Mouse (Mus musculus) neural tube, embryonic 12.5 days (tissue): ENCODE results near the gene Phf2. TPM values are rescaled to one million over a fixed set of nuclear protein-coding genes. Genes with fewer than 3 reads are reported as not detected.

Experiments
- ATAC-seq: fragments of 200-750 bp; cut with Nextera tagmentation; 2 replicates; pipeline ENCODE4 v1.8.0; 2017; ENCODE audit warnings: low read depth, mild to moderate bottlenecking, moderate TSS enrichment, moderate library complexity; ENCODE audit not compliant: low FRiP score
- H3K27ac ChIP-seq: fragments of 300-500 bp; sonication (generic); 2 replicates; pipeline ENCODE4 v1.5.1; 2016
- H3K27me3 ChIP-seq: fragments of 300-500 bp; sonication (generic); replicated peaks from 2 replicates; pipeline ENCODE4 v1.6.1; 2016; ENCODE audit warnings: mild to moderate bottlenecking
- H3K36me3 ChIP-seq: fragments of 300-500 bp; sonication (generic); 2 replicates; pipeline ENCODE4 v1.6.1; 2016; ENCODE audit warnings: mild to moderate bottlenecking
- H3K4me1 ChIP-seq: fragments of 300-500 bp; sonication (generic); 2 replicates; pipeline ENCODE4 v1.6.1; 2016
- H3K4me2 ChIP-seq: fragments of 300-500 bp; sonication (generic); replicated peaks from 2 replicates; pipeline ENCODE4 v1.6.1; 2016; ENCODE audit warnings: mild to moderate bottlenecking
- H3K4me3 ChIP-seq: fragments of 300-500 bp; sonication (generic); 2 replicates; pipeline ENCODE4 v1.5.1; 2016
- H3K9ac ChIP-seq: fragments of 300-500 bp; sonication (generic); 2 replicates; pipeline ENCODE4 v1.6.1; 2016; ENCODE audit warnings: mild to moderate bottlenecking
- H3K9me3 ChIP-seq: fragments of 300-500 bp; sonication (generic); 2 replicates; pipeline ENCODE4 v1.6.1; 2016; ENCODE audit warnings: mild to moderate bottlenecking
- WGBS: fragments of 180-500 bp; shearing (Covaris S2); methylation state at CpG from one replicate; pipeline ENCODE4 v1.1.7; 2016; 5-methylcytosine and 5-hydroxymethylcytosine counted together
- polyA plus RNA-seq: library from polyadenylated mRNA; unstranded; fragments of >200 nt; fragmentation: Nextera tagmentation; extraction: Ambion mirVana; gene quantifications from 2 replicates; pipeline ENCODE4 v1.2.1, GENCODE M21; 2016

The Phf2 gene
- polyA plus RNA-seq, 1 experiment from 2014 or later = 9.6 TPM

- Histone ChIP-seq H3K27ac (no peak overlapping the region), H3K4me2 (no peak overlapping the region), H3K4me1 (peaks cover 9% of the 10 kb centered on the region; the same call in 1 of the 2 replicates), H3K36me3 (peaks cover 18% of the 10 kb centered on the region), H3K9ac (no peak overlapping the region), H3K4me3 (no peak overlapping the region), H3K9me3 (no peaks in the 10 kb centered on the region), H3K27me3 (no peaks in the 10 kb centered on the region)
- ATAC-seq = no peak
- 46% methylated on average over 14 of the region's 14 CpGs for WGBS
Measured at GRCm38 (mm10) chr13:48798256-48798771, 72.6 kb downstream of the Phf2 start.

GRCm38 (mm10) chr13:48796906-48797305, 74.0 kb downstream of the Phf2 start:
- Histone ChIP-seq H3K36me3 (peaks cover 6% of the 10 kb centered on the region), H3K27ac (no peak overlapping the region), H3K4me1 (peaks cover 9% of the 10 kb centered on the region; the same call in 1 of the 2 replicates), H3K9me3 (no peaks in the 10 kb centered on the region), H3K9ac (no peak overlapping the region), H3K4me3 (no peak overlapping the region), H3K4me2 (no peak overlapping the region), H3K27me3 (no peaks in the 10 kb centered on the region)
- no peak for ATAC-seq
- WGBS = 79% methylated on average over 11 of the region's 11 CpGs

GRCm38 (mm10) chr13:48795711-48796110, 75.2 kb downstream of the Phf2 start:
- no peak overlapping the region for H3K9ac ChIP-seq
- H3K4me1 ChIP-seq = peaks cover 9% of the 10 kb centered on the region; the same call in 1 of the 2 replicates
- H3K36me3 ChIP-seq = no peaks in the 10 kb centered on the region
- H3K9me3 ChIP-seq = no peaks in the 10 kb centered on the region
- H3K27ac ChIP-seq = no peak overlapping the region
- ATAC-seq = no peak
- WGBS = 87% methylated on average over 6 of the region's 6 CpGs
- H3K4me2 ChIP-seq = no peak overlapping the region
- no peaks in the 10 kb centered on the region for H3K27me3 ChIP-seq
- no peak overlapping the region for H3K4me3 ChIP-seq

- 0 out of 2 replicates have a peak, but pooled peaks have one; percentile 29 for ATAC-seq
- Histone ChIP-seq H3K27me3 (peaks cover 4% of the 10 kb centered on the region; the same call in 1 of the 2 replicates), H3K9ac (no peak overlapping the region), H3K4me1 (peaks cover 21% of the 10 kb centered on the region; the same call in 1 of the 2 replicates), H3K9me3 (no peaks in the 10 kb centered on the region), H3K27ac (no peak overlapping the region), H3K4me2 (no peak overlapping the region), H3K36me3 (no peaks in the 10 kb centered on the region), H3K4me3 (no peak overlapping the region)
- WGBS = 78% methylated on average over 8 of the region's 8 CpGs
Measured at GRCm38 (mm10) chr13:48784594-48785298, 86.2 kb downstream of the Phf2 start.

- H3K36me3 ChIP-seq = no peaks in the 10 kb centered on the region
- no peak overlapping the region for H3K4me3 ChIP-seq
- H3K27me3 ChIP-seq = peaks cover 4% of the 10 kb centered on the region; the same call in 1 of the 2 replicates
- peaks cover 23% of the 10 kb centered on the region; the same call in 1 of the 2 replicates for H3K4me1 ChIP-seq
- H3K9ac ChIP-seq = no peak overlapping the region
- 33% methylated on average over 8 of the region's 8 CpGs for WGBS
- no peaks in the 10 kb centered on the region for H3K9me3 ChIP-seq
- ATAC-seq = peak; percentile 61; the same call in 1 of the 2 replicates
- H3K27ac ChIP-seq = no peak overlapping the region
- no peak overlapping the region for H3K4me2 ChIP-seq
Measured at GRCm38 (mm10) chr13:48784151-48784550, 86.8 kb downstream of the Phf2 start.

GRCm38 (mm10) chr13:48782727-48783725, 87.9 kb downstream of the Phf2 start:
- H3K9me3 ChIP-seq = no peaks in the 10 kb centered on the region
- no peak overlapping the region for H3K9ac ChIP-seq
- no peak overlapping the region for H3K4me2 ChIP-seq
- H3K36me3 ChIP-seq = no peaks in the 10 kb centered on the region
- H3K27ac ChIP-seq = no peak overlapping the region
- ATAC-seq = no peak
- 43% methylated on average over 27 of the region's 27 CpGs for WGBS
- H3K4me3 ChIP-seq = no peak overlapping the region
- peaks cover 23% of the 10 kb centered on the region; the same call in 1 of the 2 replicates for H3K4me1 ChIP-seq
- H3K27me3 ChIP-seq = peaks cover 4% of the 10 kb centered on the region; the same call in 1 of the 2 replicates

- Histone ChIP-seq H3K9ac (no peak overlapping the region), H3K36me3 (no peaks in the 10 kb centered on the region), H3K27ac (no peak overlapping the region), H3K27me3 (peaks cover 4% of the 10 kb centered on the region; the same call in 1 of the 2 replicates), H3K9me3 (no peaks in the 10 kb centered on the region), H3K4me1 (peaks cover 23% of the 10 kb centered on the region; the same call in 1 of the 2 replicates), H3K4me2 (no peak overlapping the region), H3K4me3 (no peak overlapping the region)
- ATAC-seq = no peak
- WGBS = 57% methylated on average over 9 of the region's 9 CpGs
Measured at GRCm38 (mm10) chr13:48780345-48781010, 90.4 kb downstream of the Phf2 start.

GRCm38 (mm10) chr13:48779592-48780344, 91.2 kb downstream of the Phf2 start:
- Histone ChIP-seq H3K9ac (no peak overlapping the region), H3K4me1 (peaks cover 23% of the 10 kb centered on the region; the same call in 1 of the 2 replicates), H3K36me3 (no peaks in the 10 kb centered on the region), H3K4me3 (no peak overlapping the region), H3K9me3 (no peaks in the 10 kb centered on the region), H3K27ac (no peak overlapping the region), H3K27me3 (peaks cover 4% of the 10 kb centered on the region; the same call in 1 of the 2 replicates), H3K4me2 (no peak overlapping the region)
- ATAC-seq = no peak
- 43% methylated on average over 11 of the region's 11 CpGs for WGBS

GRCm38 (mm10) chr13:48778138-48778537, 92.8 kb downstream of the Phf2 start:
- ATAC-seq = no peak
- peaks cover 17% of the 10 kb centered on the region; the same call in 1 of the 2 replicates for H3K4me1 ChIP-seq
- no peak overlapping the region for H3K27ac ChIP-seq
- H3K4me3 ChIP-seq = no peak overlapping the region
- no peaks in the 10 kb centered on the region for H3K36me3 ChIP-seq
- no peak overlapping the region for H3K9ac ChIP-seq
- no peaks in the 10 kb centered on the region for H3K9me3 ChIP-seq
- no peak overlapping the region for H3K4me2 ChIP-seq
- H3K27me3 ChIP-seq = peaks cover 4% of the 10 kb centered on the region; the same call in 1 of the 2 replicates
- 67% methylated on average over 4 of the region's 4 CpGs for WGBS

- no peak overlapping the region for H3K9ac ChIP-seq
- no peaks in the 10 kb centered on the region for H3K36me3 ChIP-seq
- H3K4me1 ChIP-seq = no peaks in the 10 kb centered on the region
- ATAC-seq = no peak
- no peaks in the 10 kb centered on the region for H3K9me3 ChIP-seq
- H3K4me3 ChIP-seq = no peak overlapping the region
- no peak overlapping the region for H3K4me2 ChIP-seq
- no peaks in the 10 kb centered on the region for H3K27me3 ChIP-seq
- WGBS = 88% methylated on average over 7 of the region's 7 CpGs
- H3K27ac ChIP-seq = no peak overlapping the region
Measured at GRCm38 (mm10) chr13:48774506-48774905, 96.4 kb downstream of the Phf2 start.

GRCm38 (mm10) chr13:48768109-48768508, 102.8 kb downstream of the Phf2 start:
- Histone ChIP-seq H3K36me3 (no peaks in the 10 kb centered on the region), H3K4me1 (no peaks in the 10 kb centered on the region), H3K4me2 (no peak overlapping the region), H3K9ac (no peak overlapping the region), H3K27me3 (no peaks in the 10 kb centered on the region), H3K4me3 (no peak overlapping the region), H3K27ac (no peak overlapping the region), H3K9me3 (no peaks in the 10 kb centered on the region)
- 84% methylated on average over 11 of the region's 11 CpGs for WGBS
- no peak for ATAC-seq
